Mouse (Mus musculus): Measurements from ENCODE around the gene Hoxd11.

The Hoxd11 gene

GRCm38 (mm10) chr2:74710929-74711543 lies 31.7 kb downstream of the Hoxd11 start:
- DNase-seq = no peak

DNA sequence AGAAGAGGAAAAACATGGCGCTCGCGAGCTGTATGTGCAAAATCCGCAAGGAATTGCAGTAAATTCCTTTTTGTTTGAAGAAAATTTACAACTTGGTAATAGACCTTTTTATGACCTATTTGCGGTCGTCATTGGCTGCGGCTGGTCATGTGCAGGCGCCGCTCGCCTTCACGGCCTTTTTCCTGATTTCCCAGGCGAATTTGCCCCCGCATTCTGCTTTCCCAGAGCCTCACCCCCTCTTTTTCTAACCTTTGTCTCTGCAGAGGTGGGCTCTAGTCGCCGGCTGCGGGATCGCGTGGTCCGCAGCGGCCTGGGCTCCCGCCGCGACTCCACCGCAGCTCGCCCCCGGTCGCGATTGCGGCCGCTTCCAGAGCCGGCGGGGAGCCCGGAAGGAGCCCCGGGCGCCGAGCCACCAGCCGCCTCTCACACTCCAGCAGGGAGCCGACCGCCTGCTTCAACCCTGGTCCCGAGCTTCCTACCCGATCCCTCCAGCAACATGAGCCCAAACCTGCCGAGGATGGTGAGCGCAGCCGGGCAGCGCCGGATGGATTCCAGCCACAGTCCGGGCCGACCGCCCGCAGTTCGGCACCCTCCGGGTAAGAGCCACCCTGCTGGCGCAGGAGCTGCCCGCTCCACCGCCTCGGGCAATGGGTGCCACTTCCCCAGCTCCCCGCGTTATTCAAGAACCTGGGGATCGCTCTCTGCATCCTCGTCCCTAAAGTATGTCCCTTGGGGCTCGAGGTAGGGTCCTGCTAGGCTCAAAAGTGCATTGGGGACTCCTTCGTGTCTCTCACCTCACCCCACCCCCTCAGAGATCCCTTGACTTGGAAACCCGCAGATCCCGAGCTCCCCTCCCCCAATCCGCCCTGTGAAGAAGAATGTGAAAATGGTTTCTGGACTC lies 32.6 kb downstream of the Hoxd11 start, which contains the start of the genes Hoxd3 and Hoxd4:
TSS of gene Hoxd3 (plus strand) at position 207 of the 901 bp plus-strand sequence.
TSS of gene Hoxd4 (plus strand) at position 209 of the 901 bp plus-strand sequence.
- no peak for DNase-seq

- no peak for DNase-seq
Observed at GRCm38 (mm10) chr2:74713239-74714150, 34.1 kb downstream of the Hoxd11 start.

GRCm38 (mm10) chr2:74714156-74714789 lies 34.9 kb downstream of the Hoxd11 start:
- no peak for DNase-seq

- no peak for DNase-seq
Observed at GRCm38 (mm10) chr2:74714881-74715280, 35.5 kb downstream of the Hoxd11 start.

DNA sequence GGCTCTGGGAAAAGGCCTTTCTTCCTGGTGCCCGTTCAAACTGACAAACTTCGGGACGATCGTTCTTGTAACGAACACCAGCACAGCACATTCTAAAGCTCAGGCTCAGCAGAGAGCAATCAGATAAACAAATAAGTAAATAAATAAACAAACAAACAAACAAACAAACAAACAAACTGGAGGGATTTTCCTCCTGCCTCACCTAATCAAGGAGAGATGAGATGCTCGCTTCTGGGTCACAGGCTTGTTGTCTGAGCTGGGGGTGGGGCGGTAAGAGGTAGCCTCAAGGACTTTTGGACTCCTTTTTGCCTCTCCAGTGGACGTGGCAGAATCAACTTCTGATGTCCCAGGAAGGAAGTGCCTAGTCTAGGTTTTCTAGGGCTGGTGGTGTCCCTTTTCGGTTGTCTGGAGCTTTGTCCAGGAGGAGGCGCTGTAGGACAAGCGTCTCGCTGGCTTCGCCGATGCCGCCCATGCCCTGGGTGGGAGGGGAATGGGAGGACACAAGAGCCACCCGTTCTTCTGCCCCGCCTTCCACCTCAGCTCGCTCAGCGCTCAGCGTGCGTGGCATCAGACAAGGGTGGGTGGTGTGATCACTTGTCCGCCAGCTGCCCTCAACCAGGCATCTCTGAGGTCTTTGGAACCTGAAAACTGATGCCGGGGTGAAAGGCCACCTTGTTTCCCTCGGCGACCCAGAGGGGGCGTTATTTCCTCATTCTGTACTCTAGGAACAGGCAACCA lies 36.3 kb downstream of the Hoxd11 start:
- no peak for DNase-seq

DNA sequence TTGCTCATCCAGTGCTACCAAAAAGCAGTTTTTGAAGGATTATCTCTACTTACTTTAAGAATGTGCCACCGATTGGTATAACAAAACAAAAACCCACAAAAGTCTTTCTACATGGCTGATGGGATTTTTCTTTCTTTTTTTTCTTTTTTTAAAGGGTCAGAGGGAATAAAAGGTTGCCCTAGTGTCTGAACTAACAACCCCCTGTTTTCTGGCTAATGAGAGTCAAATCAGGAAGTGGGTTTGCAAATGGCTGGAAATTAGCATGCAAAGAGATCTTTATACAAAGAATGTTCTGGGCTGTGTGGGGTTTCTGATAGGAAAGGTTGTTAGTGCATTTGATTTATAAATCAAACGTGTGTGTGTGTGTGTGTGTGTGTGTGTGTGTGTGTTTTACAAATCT lies 41.0 kb downstream of the Hoxd11 start:
- no peak for DNase-seq

DNA sequence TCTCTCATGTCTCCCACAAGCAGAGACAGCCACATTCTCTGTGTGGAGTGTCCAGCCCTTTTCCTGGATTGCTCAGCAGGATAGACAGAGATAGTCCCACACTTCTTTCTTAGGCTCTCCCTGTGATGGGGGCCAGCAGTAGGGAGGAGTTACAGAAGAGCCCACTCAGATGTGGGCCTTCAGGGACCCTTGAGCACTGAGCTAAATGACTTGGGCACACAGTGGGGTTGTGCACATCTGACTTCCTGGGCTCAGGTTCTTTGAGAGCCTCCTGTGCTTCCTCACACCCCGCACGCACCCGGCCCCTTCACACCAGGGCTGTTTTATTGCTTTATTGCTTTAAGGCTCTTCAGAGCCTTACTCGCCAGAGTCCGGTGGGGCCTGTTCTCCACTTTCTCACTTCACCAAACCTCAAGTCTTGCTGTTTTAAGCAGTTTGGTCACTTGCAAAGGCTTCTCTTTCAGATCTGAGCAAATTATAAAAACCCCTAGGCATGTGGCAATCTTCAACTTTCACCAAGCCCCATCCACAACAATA lies 41.7 kb downstream of the Hoxd11 start:
- DNase-seq = no peak

DNA sequence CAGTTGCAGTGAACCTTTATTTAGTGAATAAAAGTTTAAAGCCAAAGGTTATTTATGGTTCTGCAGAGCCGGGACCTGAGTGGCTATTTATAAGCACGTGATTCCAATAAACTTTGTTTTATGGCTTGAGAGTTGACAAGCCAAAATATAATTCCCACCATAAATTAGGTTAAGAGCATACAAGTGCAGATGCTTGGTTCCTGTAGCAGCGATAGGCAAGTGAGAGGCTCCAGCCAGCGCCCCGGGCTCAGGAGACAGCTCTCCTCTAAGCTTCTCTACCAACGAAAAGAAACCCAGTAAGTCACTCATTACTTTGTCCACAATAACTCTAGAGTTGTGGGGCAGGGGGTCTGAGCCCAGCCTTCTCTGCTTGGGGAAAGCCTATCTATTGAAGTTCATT lies 42.5 kb downstream of the Hoxd11 start:
- DNase-seq = no peak

DNA sequence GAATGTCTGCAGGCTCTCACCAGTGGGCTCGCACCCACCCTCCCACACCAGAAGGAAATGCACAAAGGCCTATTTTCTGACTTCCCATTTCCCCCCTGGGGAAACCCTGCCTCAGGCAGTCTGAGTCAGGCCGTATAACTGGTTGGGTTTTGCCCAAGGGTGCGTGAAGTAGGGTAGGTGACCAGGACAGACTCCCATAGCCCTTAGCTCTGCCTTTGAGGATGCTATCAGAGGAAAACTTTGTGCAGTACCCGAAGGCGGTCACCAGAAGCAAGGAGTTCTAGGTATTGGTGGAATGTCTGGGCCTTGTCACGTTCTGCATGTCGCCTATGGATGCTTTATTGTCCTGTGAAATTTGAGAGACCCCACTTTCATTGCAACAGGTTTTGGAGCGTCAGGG lies 43.6 kb downstream of the Hoxd11 start:
- DNase-seq = no peak

DNA sequence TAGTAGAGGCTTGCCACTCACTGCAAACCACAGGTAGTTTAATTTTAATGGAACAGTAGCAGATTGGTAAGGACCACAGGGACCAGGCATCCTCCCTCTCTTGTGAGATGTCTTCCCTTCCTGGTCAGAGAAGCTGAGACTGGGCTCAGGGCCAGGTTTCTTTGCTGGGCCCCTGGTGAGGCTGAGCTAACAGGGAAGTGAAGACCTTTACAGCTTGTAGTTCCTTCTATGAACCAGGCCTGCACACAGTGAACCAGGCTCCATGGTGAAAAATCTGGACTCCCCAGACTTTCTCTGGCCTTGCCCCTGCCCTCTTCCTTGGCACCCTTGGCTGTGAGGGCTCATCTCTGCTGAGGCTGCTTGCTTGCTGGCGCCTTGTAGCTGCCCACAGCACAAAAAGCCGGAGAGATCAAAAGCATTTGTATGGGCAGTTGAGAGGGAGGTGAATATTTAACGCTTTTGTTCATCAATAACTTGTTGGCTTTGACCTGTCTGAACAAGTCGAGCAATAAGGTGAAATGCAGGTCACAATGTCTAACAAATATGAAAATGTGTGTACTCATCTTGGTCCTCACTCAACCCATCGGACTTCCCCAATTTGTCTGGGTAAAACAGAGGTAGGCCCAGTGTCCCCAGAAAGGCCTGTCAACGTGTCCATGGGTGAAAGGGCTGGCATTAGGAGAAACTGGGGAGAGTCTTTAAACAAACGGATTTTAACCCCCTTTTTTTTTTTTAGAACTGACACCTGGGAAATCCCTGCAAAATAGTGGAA lies 45.1 kb downstream of the Hoxd11 start:
- DNase-seq = no peak

GRCm38 (mm10) chr2:74725171-74725570 lies 45.8 kb downstream of the Hoxd11 start:
- no peak for DNase-seq

DNA sequence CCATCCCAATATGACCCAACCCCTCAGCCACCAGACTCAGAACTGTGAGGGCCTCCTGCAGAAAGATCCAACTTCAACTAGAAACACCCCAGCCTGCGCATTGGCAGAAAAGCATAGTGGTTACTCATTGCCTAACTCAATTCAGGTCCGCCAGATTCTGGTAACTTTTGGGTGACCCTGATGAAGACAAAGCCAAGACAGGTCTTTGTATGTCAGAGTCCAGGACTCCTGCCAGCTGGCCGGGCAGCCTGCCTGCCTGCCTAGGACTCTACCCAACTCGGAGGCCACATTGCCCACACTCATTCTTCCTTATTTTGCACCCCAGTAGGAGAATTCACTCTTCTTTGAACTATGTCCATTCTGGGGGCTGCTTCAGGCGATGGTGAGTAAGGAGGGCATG lies 47.2 kb downstream of the Hoxd11 start, which contains the start of gene Gm28230:
TSS of gene Gm28230 (plus strand) at position 178 of the 400 bp plus-strand sequence.
- DNase-seq = no peak

DNA sequence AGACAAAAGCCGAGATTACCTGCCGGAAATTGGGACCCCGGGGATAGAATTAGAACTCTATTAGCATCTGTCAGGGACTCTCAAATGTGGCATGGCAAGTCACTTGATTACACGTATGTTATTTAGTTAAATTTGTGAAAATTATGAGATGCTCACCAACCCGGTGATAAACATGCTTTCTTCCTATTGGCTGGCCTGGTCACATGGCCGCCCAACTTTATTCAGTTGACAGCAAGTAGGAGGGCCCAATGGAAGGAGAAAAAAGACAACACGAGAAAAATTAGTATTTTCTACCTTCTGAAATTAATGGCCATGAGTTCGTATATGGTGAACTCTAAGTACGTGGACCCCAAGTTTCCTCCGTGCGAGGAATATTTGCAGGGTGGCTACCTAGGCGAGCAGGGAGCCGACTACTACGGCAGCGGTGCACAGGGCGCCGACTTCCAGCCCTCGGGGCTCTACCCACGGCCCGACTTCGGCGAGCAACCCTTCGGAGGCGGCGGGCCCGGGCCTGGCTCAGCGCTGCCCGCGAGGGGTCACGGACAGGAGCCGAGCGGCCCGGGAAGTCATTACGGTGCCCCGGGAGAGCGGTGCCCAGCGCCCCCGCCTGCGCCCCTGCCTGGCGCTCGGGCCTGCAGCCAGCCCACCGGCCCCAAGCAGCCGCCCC lies 47.7 kb downstream of the Hoxd11 start:
- DNase-seq = no peak

DNA sequence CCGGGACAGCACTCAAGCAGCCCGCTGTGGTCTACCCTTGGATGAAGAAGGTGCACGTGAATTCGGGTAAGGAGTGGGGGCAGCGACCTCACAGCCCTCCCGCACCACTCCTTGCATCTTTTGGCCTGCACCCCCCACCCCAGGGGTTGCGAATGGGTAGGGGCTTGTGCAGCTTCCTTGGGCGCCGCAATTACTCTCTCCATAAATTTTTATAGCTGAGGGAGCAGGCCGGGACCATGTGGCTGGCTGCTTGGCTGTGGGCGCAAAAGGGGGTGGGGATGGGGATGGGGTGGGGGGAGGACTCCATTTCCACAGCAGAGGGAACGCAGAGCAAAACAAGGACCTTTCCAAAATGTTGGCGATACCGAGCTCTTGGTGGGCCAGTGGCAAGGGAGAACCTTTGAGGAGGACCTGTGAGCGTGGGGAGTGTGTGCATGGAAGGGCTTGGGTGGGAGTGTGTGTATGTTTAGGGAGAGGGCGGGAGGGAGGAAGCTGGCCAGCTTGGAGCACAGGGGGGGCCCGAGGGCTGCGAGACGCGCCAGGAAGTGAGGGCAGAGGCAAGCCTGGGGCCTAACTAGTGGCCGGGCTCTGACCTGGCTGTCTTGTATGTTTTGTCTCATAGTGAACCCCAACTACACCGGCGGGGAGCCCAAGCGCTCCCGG lies 48.4 kb downstream of the Hoxd11 start:
- no peak for DNase-seq

DNA sequence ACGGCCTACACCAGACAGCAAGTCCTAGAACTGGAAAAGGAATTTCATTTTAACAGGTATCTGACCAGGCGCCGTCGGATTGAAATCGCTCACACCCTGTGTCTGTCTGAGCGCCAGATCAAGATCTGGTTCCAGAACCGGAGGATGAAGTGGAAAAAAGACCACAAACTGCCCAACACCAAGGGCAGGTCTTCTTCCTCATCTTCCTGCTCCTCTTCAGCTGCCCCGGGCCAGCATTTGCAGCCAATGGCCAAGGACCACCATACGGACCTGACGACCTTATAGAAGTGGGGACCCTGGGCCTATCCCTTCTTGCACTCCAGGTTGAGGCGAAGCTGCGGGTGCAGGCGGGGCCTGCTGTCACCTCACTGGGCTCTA lies 48.9 kb downstream of the Hoxd11 start:
- DNase-seq = no peak

GRCm38 (mm10) chr2:74730331-74730730 lies 51.0 kb downstream of the Hoxd11 start:
- no peak for DNase-seq

GRCm38 (mm10) chr2:74731055-74731454 lies 51.7 kb downstream of the Hoxd11 start:
- DNase-seq = no peak

DNA sequence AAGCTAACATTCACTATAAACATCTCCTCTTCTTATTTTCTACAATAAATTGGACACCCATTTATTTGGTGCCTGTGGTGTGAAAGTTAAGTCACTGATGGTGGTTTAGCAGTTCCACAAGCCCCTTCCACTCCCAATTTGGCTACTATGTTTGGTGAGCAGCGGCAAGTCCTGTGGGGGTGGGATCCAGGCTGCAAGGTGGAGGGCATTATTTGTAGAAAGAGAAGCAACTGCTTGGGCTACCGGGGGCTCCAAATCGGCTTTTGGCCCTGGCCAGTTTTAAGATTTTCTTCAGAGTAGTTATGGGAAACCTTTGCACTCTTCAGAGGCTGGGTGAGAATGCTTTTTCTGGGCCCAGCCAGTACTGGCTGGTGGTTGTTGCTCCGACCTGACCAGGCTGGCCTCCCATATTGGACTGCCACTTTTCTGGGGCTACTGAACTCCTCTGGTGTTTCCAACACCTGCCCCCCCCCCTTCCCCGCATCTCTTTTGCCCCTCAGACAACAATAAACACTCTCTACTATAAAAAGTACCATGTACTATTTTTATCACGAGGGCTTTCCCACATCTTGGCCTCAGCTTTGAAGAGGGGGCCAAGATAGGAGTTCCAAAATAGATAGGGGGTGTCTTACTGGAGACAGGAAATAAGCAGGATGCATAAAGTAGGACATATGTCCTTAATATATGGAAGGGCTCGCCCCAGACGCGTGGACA lies 52.6 kb downstream of the Hoxd11 start:
- no peak for DNase-seq

Data from right cerebral cortex, postnatal 25 days (tissue).